Mouse (Mus musculus) limb, embryonic 10.5 days (tissue): ENCODE results near the gene Igsf9. TPM values are rescaled to one million over a fixed set of nuclear protein-coding genes. Genes with fewer than 3 reads are reported as not detected.

Experiments used
- DNase-seq: peaks from one replicate; pipeline ENCODE4 v3.0.0-alpha.2; 2017; ENCODE audit warnings: low spot score
- H3K27ac ChIP-seq: fragments of 300-500 bp; sonication (generic); 2 replicates; pipeline ENCODE4 v1.5.1; 2016; ENCODE audit warnings: mild to moderate bottlenecking
- H3K27me3 ChIP-seq: fragments of 300-500 bp; sonication (generic); 2 replicates; pipeline ENCODE4 v1.6.1; 2016; ENCODE audit warnings: low read depth, mild to moderate bottlenecking; ENCODE audit not compliant: poor library complexity, severe bottlenecking
- H3K36me3 ChIP-seq: fragments of 300-500 bp; sonication (generic); 2 replicates; pipeline ENCODE4 v1.6.1; 2016; ENCODE audit warnings: mild to moderate bottlenecking, moderate library complexity
- H3K4me1 ChIP-seq: fragments of 300-500 bp; sonication (generic); 2 replicates; pipeline ENCODE4 v1.6.1; 2016
- H3K4me3 ChIP-seq: fragments of 300-500 bp; sonication (generic); 2 replicates; pipeline ENCODE4 v1.5.1; 2016; ENCODE audit warnings: mild to moderate bottlenecking, moderate library complexity
- H3K9me3 ChIP-seq: fragments of 300-500 bp; sonication (generic); replicated peaks from 2 replicates; pipeline ENCODE4 v1.6.1; 2016; ENCODE audit warnings: mild to moderate bottlenecking
- WGBS: fragments of 180-500 bp; shearing (Covaris S2); methylation state at CpG from one replicate; pipeline ENCODE4 v1.1.7; 2016; 5-methylcytosine and 5-hydroxymethylcytosine counted together
- polyA plus RNA-seq: library from polyadenylated mRNA; unstranded; fragments of >200 nt; fragmentation: Nextera tagmentation; extraction: Ambion mirVana; gene quantifications from 2 replicates; pipeline ENCODE4 v1.2.1, GENCODE M21; 2016

Igsf9 gene
- polyA plus RNA-seq, 1 experiment from 2014 or later, result 85.8 TPM

- H3K36me3 ChIP-seq, result no peaks in the 10 kb centered on the region
- 85% methylated on average over 7 of the region's 7 CpGs for WGBS
- no peak within 1 kb of the TSS for H3K4me3 ChIP-seq
- no peak for DNase-seq
- no peaks in the 10 kb centered on the region for H3K4me1 ChIP-seq
- no peaks in the 10 kb centered on the region for H3K27me3 ChIP-seq
- no peaks in the 10 kb centered on the region for H3K9me3 ChIP-seq
- no peak within 1 kb of the TSS for H3K27ac ChIP-seq
These were observed 6.4 kb upstream of the Igsf9 start, which contains the start of gene Slamf9 for GRCm38 (mm10) chr1:172475054-172475741. Gene Slamf9, plus strand, starts transcription at chr1:172475358.

DNA sequence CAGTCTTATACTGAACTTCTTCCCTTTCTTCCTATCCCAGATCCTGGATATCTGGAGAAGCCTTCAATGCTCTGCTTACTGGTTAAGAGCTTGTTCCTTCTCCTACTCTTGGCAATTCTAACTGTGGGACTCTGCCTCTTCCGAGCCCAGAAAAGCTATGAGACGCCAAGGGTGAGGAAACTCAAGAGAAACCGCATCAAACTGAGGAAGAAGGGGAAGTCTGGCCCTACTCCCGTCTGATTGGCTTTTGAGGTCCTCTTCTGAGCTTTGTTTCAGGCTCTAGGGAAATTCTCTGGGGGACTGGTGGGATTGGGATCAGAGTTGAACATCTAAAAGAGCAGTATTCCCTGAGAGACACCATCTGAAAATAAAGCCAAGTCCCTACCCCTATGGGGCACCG is 3.6 kb upstream of the Igsf9 start:
- Histone ChIP-seq H3K36me3 (no peaks in the 10 kb centered on the region), H3K9me3 (no peaks in the 10 kb centered on the region), H3K4me1 (peaks cover 13% of the 10 kb centered on the region), H3K27me3 (no peaks in the 10 kb centered on the region), H3K4me3 (no peak overlapping the region), H3K27ac (no peak overlapping the region)
- DNase-seq, result no peak
- 77% methylated on average over 5 of the region's 5 CpGs for WGBS

DNA sequence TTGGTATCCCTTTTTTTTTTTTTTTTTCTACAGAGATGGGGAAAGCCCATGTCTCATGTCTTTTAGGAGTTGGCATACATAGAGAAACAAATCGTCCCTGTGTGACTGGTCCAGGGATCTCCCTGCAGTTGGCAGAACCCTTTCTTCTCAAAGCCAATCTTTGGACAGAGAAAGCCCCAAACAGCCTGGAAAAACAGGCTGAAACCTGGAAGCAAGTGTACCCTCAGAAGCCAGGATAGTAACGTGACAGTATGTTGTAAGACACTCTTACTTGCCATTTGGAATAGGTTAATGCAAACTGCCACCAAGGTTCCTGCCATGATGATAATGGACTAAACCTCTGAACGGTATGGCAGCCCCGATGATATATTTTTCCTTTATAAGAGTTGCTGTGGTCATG is 1.2 kb upstream of the Igsf9 start:
- no peak overlapping the region for H3K27ac ChIP-seq
- no peak overlapping the region for H3K4me3 ChIP-seq
- H3K9me3 ChIP-seq, result no peaks in the 10 kb centered on the region
- WGBS, result 96% methylated on average over 4 of the region's 4 CpGs
- H3K36me3 ChIP-seq, result peaks cover 14% of the 10 kb centered on the region
- H3K4me1 ChIP-seq, result peaks cover 37% of the 10 kb centered on the region
- H3K27me3 ChIP-seq, result no peaks in the 10 kb centered on the region
- DNase-seq, result no peak

DNA sequence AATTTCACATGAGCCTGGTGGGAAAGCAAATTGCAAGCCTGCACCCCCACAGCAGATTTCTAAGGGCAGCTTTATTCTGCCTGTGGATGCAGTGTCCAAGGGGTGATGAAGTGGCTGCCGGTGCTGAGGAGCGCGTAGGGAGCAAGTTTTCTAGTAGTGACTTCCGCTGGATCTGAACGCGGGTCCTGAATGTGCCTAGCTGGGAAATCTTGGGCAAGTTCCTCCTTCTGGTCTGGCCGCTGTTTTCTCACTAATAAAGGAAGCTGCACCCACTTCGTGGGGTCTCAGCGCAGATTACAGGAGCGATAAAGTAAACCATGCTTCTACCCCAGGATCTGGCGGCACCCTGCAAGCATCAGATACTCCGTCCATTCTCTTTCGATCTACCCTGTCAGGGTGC is 477 bp upstream of the Igsf9 start:
- Histone ChIP-seq H3K4me1 (peaks cover 44% of the 10 kb centered on the region), H3K36me3 (peaks cover 21% of the 10 kb centered on the region)
- WGBS, result 20% methylated on average over 13 of the region's 13 CpGs

GRCm38 (mm10) chr1:172482518-172483360 is 1.2 kb downstream of the Igsf9 start:
- 3% methylated on average over 12 of the region's 12 CpGs for WGBS
- peak overlapping the region; percentile 87 for H3K27ac ChIP-seq
- peak overlapping the region; percentile 75 for H3K4me3 ChIP-seq
- peak; percentile 46 for DNase-seq
- peaks cover 37% of the 10 kb centered on the region for H3K36me3 ChIP-seq
- H3K27me3 ChIP-seq, result no peaks in the 10 kb centered on the region
- H3K9me3 ChIP-seq, result no peaks in the 10 kb centered on the region
- H3K4me1 ChIP-seq, result peaks cover 52% of the 10 kb centered on the region

More for the DNA sequence above, 477 bp upstream of the Igsf9 start:
- H3K27ac ChIP-seq, result peak overlapping the region; percentile 87
- peak overlapping the region; percentile 75 for H3K4me3 ChIP-seq
- no peaks in the 10 kb centered on the region for H3K27me3 ChIP-seq
- no peaks in the 10 kb centered on the region for H3K9me3 ChIP-seq
- DNase-seq, result peak; percentile 49

GRCm38 (mm10) chr1:172483361-172483660 is 1.7 kb downstream of the Igsf9 start:
- Histone ChIP-seq H3K27ac (peak overlapping the region; percentile 87), H3K4me1 (peaks cover 52% of the 10 kb centered on the region), H3K27me3 (no peaks in the 10 kb centered on the region), H3K4me3 (peak overlapping the region; percentile 75), H3K9me3 (no peaks in the 10 kb centered on the region), H3K36me3 (peaks cover 43% of the 10 kb centered on the region)
- 20% methylated on average over 4 of the region's 4 CpGs for WGBS
- peak; percentile 47 for DNase-seq

DNA sequence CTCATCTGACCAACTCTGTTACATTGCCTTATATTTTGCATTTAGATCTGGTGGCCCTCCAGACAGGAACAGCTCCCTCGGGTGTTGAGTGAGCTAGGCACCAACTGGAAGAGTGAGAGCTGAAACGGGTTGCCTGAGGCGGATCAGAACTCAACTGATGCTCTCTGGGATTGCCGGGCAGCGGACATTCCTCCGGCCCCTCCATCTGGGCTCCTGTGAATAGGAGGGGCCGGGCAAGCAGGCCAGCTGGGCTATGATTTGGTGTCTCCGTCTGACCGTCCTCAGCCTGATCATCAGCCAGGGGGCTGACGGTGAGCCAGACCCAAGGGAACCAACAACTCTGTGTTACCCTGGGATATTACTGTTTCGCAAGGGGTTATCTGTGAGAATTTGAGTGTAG is 2.6 kb downstream of the Igsf9 start:
- Histone ChIP-seq H3K4me1 (peaks cover 52% of the 10 kb centered on the region), H3K4me3 (peak overlapping the region; percentile 75), H3K36me3 (peaks cover 52% of the 10 kb centered on the region), H3K27me3 (no peaks in the 10 kb centered on the region), H3K9me3 (no peaks in the 10 kb centered on the region), H3K27ac (0 out of 2 replicates have a peak overlapping the region, but pooled peaks have one; percentile 14)
- DNase-seq, result no peak
- 61% methylated on average over 11 of the region's 11 CpGs for WGBS

- Histone ChIP-seq H3K36me3 (peaks cover 57% of the 10 kb centered on the region), H3K4me1 (peaks cover 52% of the 10 kb centered on the region), H3K27ac (0 out of 2 replicates have a peak overlapping the region, but pooled peaks have one; percentile 14), H3K4me3 (peak overlapping the region; percentile 75; the same call in 1 of the 2 replicates), H3K9me3 (no peaks in the 10 kb centered on the region), H3K27me3 (no peaks in the 10 kb centered on the region)
- DNase-seq, result no peak
- 73% methylated on average over 13 of the region's 13 CpGs for WGBS
These were observed 3.1 kb downstream of the Igsf9 start for GRCm38 (mm10) chr1:172484671-172485070.

DNA sequence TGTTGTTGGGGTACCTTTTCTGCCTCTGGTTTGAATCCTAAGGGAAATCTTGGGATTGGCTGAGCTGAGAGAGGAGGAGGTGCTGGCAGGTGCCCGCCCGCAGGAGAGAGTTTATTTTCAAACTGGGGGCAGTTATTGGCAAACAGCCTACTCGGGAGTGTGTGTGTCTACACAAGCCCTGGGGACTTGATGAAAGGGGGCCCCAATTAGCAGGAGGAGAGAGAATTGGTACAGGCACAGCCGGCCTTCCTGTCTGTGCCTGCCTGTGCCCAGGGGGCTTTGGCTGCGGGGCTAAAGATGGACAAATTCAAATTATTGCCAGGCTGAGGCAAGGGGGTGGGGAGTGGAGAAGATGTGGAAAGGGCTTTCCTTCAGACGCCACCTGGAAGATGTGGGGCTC is 4.2 kb downstream of the Igsf9 start:
- peaks cover 63% of the 10 kb centered on the region for H3K36me3 ChIP-seq
- H3K4me3 ChIP-seq, result peak overlapping the region; percentile 30
- no peaks in the 10 kb centered on the region for H3K27me3 ChIP-seq
- H3K9me3 ChIP-seq, result no peaks in the 10 kb centered on the region
- peaks cover 61% of the 10 kb centered on the region for H3K4me1 ChIP-seq
- DNase-seq, result no peak
- 46% methylated on average over 6 of the region's 6 CpGs for WGBS
- H3K27ac ChIP-seq, result peak overlapping the region; percentile 68; the same call in 1 of the 2 replicates

DNA sequence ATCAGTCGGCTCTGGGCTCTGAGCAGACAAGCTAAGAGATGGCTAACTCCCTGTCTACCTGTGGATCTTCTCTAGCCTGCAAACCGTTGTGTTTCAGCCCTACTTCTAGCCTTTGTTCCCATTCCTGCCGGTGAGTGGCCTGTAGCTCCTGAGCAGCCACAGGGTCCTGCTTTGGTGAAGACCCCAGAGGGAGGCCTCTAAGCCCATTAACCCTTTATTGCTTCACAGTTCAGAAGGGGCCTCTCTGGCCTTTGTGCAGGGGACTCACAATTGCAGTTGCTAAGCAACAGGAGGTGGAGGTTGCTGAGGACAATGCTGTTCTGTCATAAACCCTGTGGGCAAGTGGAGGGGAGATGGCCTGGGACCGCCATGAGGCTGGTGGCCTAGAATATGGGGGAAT is 4.6 kb downstream of the Igsf9 start:
- peaks cover 58% of the 10 kb centered on the region for H3K4me1 ChIP-seq
- no peak for DNase-seq
- H3K9me3 ChIP-seq, result no peaks in the 10 kb centered on the region
- H3K36me3 ChIP-seq, result peaks cover 67% of the 10 kb centered on the region
- peak overlapping the region; percentile 68; the same call in 1 of the 2 replicates for H3K27ac ChIP-seq
- H3K27me3 ChIP-seq, result no peaks in the 10 kb centered on the region
- 42% methylated on average over 4 of the region's 4 CpGs for WGBS
- peak overlapping the region; percentile 30 for H3K4me3 ChIP-seq

DNA sequence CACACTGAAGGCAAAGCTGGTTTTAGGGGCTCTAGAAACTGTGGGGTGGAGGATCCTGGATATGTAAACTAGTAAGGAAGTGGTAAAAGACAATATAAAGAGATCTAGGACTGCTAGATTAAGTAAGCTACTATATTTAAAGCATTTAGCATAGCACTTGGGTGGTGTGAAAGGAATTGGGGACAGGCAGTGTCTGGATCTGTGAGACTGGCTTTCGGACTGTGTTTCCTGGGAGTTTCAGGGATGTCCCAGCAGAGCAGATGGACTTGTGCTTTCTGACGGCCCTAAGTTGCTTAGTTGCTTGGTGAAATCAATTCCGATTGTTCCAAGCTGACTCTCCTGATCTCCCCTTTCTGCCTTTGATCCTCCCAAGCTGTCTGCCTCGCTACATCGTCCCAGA is 5.1 kb downstream of the Igsf9 start:
- peaks cover 71% of the 10 kb centered on the region for H3K36me3 ChIP-seq
- no peaks in the 10 kb centered on the region for H3K27me3 ChIP-seq
- 76% methylated on average over 5 of the region's 5 CpGs for WGBS
- DNase-seq, result no peak
- H3K27ac ChIP-seq, result peak overlapping the region; percentile 68; the same call in 1 of the 2 replicates
- H3K9me3 ChIP-seq, result no peaks in the 10 kb centered on the region
- H3K4me1 ChIP-seq, result peaks cover 54% of the 10 kb centered on the region
- peak overlapping the region; percentile 30 for H3K4me3 ChIP-seq

DNA sequence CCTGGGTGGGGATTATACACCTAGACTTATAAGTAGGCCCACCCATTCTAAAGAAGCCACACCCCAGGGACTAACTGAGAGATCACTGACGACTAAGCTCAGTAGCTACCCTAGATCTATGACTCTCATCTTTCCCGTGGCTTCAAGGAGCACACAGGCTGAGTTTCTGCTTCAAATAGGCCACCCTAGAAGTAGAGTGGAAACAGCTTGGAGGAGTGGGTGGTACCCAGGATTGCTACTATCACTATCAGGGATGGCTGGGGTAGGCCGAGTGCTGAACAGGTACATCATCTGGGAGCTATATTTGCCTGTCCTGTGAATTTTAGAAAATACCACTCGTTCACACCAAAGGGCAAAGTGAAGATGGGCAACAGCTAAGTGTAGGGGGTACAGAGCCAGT is 6.3 kb downstream of the Igsf9 start:
- Histone ChIP-seq H3K36me3 (peaks cover 83% of the 10 kb centered on the region), H3K27me3 (no peaks in the 10 kb centered on the region), H3K27ac (no peak overlapping the region), H3K9me3 (no peaks in the 10 kb centered on the region), H3K4me1 (peaks cover 49% of the 10 kb centered on the region), H3K4me3 (no peak overlapping the region)
- 83% methylated on average over 4 of the region's 4 CpGs for WGBS
- DNase-seq, result no peak

DNA sequence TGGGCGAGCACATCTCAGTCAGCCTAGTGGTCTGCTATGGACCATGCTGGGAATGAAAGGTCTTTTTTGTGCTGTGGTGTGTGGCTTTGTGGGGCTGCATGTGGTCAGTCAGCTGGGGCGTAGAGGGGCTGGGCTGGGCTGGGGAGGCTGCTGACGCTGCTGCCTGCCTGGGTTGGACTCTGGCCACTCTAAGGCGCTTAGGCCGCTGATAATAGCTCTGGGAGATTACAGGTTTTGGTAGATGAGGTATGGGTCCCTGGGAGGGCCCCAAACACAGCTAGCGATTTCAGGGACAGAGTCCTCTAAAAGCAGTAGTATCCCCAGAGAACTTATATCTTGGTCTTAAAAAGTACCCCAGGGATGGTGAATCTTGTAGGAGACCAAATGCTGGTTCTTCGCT is 7.2 kb downstream of the Igsf9 start:
- DNase-seq, result no peak
- Histone ChIP-seq H3K36me3 (peaks cover 93% of the 10 kb centered on the region), H3K4me1 (peaks cover 40% of the 10 kb centered on the region), H3K27me3 (no peaks in the 10 kb centered on the region), H3K4me3 (no peak overlapping the region), H3K9me3 (no peaks in the 10 kb centered on the region), H3K27ac (no peak overlapping the region)
- 90% methylated on average over 7 of the region's 7 CpGs for WGBS
